Mouse (Mus musculus) left cerebral cortex, postnatal 10 days (tissue): ENCODE results near the gene Skap1. TPM values are rescaled to one million over a fixed set of nuclear protein-coding genes. Genes with fewer than 3 reads are reported as not detected.
"Not testable (repeated sequence)": the region's sequence is repeated elsewhere in the genome, so short reads cannot be mapped to it uniquely, and the experiment has no call there.

Experiments
- DNase-seq, 2 experiments: peaks; one replicate each; pipeline ENCODE4 v3.0.0; 2021 to 2022; ENCODE audit warnings: low spot score in 2 of 2, mixed read lengths in 1 of 2; ENCODE audit errors: extremely low spot score in 1 of 2
- intact Hi-C: fragments of 180-260 bp; cut with DNase I; formaldehyde crosslinking; loops from one replicate; pipeline ENCODE4 v1.15.1; 2025
- total RNA-seq, 2 experiments: library from RNA; stranded (reverse); gene quantifications; 2 replicates each; pipeline ENCODE4 v1.2.3; 2021

Gene Skap1
- total RNA-seq, 2 experiments from 2014 or later = 1.3 to 1.6 TPM

DNA sequence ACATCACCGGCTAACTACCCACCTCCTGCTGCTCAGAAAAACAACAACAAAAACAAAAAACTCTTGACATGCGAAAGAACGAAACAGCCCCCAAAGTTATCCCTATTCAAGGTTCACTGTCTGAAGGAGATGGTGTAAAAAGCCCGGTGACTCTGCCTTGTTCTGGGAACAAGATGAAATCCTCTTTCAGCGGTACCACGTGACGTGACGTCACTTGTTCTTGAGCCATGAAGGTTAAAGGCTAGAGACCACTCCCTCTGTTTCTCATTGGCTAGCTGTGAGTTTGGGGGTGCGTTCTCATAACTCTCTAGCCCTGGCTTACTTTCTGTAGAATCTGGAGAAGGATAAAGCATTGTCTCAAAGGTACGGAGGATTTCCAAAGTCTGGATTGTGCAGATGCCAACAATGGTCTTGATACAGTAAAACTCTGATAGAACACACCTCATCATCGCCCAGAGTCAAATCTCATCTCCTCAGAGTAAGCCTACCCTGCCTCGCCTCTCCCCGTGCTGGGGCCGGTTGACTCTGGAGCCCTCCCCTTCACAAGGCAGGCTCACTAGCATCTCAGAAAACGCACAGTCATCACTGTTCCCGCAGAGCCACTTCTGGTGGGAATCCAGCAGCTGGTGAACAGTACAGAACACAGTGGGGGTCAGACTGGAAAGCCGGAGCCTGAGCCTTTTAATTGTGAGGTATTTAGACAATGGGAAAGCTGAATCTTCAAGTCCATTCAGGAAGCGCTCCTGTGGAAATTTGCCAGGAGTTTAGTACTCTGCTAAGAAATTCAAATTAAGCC, 249.0 kb downstream of the Skap1 start:
- intact Hi-C loops = no loop called here
- peak in 1 of 2 experiments; percentile 64 for DNase-seq

DNA sequence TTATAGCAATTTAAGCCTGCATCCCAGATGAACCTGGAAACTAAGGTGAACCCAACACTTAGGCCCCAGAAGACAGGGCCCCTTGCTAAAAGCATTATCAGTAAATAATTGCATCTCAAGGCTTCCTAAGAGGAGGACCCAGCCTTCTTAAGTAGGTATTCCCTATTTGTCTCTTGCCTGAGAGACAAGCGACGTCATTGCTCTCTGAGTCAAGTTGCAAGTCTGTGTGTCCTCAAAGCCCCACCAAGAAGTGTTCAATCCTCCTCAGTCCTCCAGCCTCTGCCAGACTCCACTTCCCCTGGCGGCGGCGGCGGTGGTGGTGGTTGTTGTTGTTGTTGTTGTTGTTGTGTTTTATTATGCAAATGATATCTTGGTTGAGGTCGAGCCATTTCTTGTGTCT, 249.6 kb downstream of the Skap1 start:
- no peak for DNase-seq
- intact Hi-C loops = no loop called here

DNA sequence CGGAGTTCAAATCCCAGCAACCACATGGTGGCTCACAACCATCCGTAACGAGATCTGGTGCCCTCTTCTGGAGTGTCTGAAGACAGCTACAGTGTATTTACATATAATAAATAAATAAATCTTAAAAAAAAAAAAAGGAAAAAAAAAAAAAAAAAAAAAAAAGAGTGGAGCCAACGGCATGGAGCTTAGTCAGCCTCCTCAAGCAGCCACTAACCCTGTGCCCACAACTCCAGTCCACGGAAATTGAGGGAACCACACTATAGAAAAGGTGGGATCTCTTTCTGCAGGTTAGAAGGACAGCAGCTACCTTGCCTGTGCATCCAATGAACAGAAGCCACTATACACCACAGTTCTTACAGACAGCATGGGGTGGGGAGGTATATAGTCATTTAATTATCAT, 250.8 kb downstream of the Skap1 start:
- DNase-seq, intact Hi-C loops: not testable (repeated sequence)

DNA sequence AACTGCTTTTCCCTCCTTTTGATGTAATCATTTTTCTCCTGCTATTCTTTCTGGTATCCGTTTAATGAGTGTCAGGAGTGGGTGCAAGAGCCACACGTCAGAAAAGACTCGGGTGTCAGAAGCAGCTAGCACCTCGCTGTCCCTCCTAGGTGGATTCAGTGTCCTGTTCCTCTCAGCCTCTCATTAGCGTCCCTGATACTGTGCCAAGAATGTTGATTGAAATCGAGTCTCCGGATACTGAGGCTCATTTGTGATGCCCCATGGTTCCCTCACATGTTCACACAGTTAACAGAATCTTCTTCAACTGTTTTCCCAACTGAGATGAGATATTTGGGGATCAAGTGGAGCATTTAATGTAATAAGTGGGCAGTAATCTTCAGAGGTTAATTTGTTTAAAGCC, 254.2 kb downstream of the Skap1 start:
- intact Hi-C loops = no loop called here
- DNase-seq = no peak

DNA sequence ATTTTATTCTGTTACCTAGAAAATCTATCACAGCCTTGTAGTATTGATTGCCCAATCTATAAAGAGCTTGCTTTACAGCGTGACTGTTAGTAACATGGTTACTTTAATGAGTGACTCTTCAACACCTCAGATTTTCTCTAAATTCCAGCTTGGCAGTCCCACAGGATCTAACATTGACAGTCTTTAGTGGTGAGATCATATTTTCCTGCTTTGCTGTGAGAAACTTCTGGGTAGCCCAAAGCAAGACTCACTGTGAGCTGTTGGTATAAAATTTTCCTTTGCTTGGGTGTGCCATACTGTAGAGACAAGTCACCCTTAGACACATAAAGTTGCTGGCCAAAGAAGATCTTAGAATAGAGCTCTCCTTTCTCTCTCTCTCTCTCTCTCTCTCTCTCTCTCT, 261.4 kb downstream of the Skap1 start:
- intact Hi-C loops = no loop called here
- DNase-seq = no peak

DNA sequence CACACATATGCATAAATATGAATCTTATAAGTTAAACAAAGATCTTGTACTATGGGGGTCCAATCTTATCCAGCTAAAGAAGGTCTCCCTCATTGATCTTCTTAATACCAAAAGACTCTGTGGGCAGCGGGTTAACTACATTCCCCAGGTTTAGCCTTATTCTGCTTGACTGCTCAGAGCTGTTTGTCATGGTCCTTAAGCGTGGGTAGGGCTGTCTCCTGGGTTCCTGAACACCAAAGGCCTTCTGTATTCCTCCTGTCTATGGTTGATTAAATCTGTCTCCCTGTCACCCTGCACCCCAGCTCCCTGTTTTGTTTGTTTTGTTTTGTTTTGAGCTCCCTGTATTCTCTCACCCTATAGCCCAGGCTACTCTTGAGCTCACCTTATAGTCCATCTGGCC, 264.2 kb downstream of the Skap1 start:
- intact Hi-C loops = no loop called here

DNA sequence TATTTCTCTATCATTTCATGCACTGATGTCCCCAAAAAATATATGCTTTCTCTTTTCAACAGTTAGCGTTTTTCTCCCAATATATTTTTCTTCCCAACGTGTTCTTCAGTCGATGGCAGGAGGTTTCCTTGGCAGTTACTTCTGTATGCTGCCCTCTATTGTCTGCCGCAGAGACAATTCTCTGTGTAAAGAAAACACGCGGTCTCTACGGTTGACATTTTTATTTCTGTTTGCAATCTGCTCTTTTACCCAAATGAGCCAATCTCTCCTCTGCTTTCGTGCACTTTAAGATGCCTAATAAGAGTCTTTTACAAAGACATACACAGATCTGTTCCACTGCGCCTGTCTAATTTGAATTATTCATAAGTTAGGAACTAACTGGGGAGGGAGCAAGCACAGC, 265.1 kb downstream of the Skap1 start:
- no peak for DNase-seq
- intact Hi-C loops = no loop called here

More for the DNA sequence above, 264.2 kb downstream of the Skap1 start:
- DNase-seq = no peak

DNA sequence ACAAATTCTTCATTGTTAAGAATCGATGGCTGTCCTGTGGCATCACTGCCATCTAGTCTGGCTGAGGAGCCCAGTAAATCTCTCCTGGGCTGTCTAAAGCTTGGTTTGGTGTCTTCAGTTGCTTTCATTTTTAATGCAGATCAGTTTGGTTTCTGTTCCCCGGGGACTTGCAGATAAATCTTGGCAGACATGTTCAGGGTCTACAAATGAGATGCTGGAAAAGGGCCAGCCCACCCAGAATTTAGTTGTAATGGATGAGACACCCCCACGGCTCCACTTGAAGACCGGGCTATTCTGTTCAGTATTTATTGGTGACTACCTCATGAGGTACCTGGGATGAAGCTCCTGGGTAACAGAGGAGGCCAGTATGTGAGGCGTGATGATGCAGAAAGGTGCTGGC, 265.9 kb downstream of the Skap1 start:
- intact Hi-C loops = no loop called here
- DNase-seq = no peak

DNA sequence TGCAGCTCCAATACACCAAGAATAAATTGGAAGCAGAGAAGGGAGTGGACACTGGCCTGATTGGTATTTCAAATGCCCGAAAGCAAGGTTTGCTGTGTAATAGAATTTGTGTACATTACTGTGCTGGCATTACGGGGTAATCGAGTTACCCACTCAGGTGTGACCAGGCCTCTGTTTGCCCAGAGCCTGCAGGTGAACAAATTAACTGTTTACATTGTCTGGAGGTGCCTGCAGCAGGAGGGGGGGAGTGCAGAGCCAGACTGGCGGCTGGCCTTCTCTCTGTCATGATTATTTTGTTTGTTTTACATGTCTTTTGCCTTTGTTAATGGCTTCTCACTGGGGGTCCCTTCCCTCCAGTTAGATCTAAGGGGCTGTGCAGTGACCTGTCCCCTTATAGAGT, 268.3 kb downstream of the Skap1 start:
- intact Hi-C loops = no loop called here
- no peak for DNase-seq

DNA sequence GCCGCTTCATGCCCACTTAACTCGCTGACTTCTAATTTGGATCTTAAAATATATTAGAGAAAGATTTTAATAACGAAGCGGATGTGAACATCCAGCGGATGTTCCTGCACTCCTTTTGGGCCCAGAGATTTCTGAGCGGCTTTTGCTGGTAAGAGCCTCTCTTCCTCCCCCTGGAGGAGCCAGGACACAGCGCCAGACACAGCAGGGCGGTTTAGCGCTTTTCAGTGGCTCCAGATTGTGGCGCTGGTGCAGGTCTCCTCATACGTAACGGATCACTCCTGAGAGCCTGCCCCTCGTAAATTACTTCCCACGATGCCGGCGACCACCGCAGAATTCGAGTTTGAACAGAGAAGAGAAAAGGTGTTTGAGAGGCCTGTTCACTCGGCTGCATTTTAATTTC, 271.5 kb downstream of the Skap1 start:
- peak; percentile 41 to 72 for DNase-seq
- intact Hi-C loops = loop anchor here (5.0 kb wide), 1 partner anchor 184 kb away; no protein-coding TSS in a partner anchor

DNA sequence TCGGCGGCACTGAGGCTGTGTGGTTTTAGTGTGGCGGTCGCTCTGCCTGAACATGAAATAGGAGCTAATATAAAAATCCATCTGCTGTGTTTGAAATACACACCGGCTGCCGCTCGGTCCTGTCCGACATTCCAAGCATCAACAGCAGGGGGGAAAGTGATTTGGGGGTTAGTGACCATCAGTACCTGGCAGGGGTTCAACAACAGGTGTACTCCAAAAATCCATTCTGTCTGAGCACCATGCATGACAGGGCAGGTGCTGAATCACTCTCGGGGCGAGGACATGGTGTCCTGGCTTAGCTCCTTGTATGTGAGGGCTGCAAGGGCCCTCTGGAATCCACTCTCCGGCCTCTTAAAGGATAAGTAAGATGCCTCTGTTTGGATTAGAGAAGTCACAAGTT, 272.0 kb downstream of the Skap1 start:
- no peak for DNase-seq
- intact Hi-C loops = loop anchor here (5.0 kb wide), 1 partner anchor 184 kb away; no protein-coding TSS in a partner anchor

DNA sequence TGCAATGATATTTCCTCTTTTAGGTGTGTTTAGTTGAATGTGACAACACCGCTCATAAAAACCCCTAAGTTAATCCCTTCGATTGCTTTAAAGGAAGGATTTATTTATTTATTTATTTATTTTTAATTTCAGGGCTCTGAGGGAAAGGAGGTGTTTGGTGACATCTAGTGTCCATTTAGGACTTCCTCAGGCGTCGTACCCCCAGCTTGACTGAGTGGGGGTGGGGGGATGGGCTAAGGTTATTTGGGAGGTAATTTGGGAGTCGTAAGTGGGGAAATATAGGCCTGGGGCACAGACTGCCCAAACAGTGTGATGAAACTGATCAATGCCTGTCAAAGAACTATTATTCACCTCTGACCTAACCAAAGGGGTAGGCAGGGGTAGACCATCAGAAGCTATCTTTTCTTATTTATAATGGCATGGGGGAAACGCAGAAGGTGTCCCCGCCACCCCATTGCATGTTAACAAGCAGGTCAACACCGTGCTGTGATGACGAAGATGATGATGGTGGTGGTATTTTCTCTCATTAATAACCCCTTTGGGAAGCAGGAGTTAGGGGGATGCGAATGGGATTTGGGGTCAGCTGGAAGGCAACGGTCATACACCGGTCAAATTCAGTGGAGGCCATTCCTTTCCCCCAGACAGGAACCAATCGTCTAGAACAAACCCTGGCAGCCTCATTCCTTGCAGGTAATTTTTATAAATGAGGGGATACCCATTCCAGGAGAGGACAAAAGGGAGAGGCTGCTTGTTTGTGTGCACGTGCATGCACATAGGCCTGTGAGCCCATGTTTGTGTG, 273.5 kb downstream of the Skap1 start:
- intact Hi-C loops = loop anchor here (5.0 kb wide), 1 partner anchor 186 kb away; no protein-coding TSS in a partner anchor
- no peak for DNase-seq

DNA sequence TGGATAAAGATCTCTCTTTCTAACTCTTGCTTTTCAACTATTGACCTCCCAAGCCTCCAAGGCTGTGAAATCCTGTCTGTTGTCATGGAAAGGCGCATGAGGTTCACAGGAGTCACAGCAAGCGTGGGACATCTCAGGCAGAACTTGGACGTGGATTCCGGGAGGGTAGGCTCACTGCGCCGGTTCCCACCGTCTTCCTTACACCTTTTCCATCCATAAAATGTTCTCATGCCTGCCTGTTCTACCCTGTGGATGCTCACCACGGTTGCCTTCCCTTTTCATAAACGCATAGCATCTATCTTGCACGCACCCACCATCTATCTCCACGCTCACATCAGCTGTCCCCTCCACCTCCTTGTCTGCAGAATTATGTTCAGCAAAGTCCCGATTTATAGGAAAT, 276.4 kb downstream of the Skap1 start:
- no peak for DNase-seq
- intact Hi-C loops = loop anchor here (10.0 kb wide), 1 partner anchor 456 kb away; the partner anchor contains the start of genes Hoxb7 and Hoxb8

DNA sequence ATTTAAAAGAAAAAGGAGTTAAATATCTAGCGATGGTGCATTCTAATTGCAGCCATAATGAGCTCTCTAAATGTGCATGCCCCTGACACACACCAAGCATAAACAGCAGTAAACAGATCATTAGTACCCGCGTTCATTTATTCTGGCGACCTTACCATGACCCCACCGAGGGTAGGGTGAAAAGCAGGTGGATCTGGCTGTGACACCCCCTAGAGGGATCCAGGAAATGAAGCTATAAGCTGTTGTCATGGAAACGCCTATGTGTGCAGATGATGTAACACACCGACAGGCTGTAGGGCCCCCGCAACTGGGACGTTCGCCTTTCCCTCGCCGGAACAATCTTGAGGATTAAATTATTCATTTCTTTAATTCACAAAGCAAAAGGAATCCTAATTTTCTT, 277.6 kb downstream of the Skap1 start:
- intact Hi-C loops = loop anchor here (10.0 kb wide), 1 partner anchor 457 kb away; the partner anchor contains the start of genes Hoxb7 and Hoxb8
- DNase-seq = no peak

DNA sequence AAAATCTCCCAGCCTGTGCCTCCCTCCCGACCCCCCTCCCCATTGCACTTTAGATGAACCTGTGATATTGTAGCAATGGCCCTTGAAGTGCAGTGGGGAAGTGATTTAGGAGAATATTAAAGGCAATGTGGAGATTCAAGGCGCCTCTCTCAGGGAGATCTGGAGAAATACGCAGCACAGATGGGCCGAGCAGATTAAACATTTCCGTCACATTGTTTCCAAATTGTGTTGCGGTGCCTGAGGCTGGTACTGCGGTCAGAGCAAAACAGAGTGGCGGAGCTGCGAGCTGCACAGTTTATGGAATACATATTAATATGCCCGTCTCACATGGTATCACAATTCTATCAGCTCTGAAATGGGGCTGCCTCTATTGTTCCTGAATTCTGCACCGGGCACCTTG, 278.6 kb downstream of the Skap1 start:
- no peak for DNase-seq
- intact Hi-C loops = loop anchor here (10.0 kb wide), 1 partner anchor 458 kb away; the partner anchor contains the start of genes Hoxb7 and Hoxb8

DNA sequence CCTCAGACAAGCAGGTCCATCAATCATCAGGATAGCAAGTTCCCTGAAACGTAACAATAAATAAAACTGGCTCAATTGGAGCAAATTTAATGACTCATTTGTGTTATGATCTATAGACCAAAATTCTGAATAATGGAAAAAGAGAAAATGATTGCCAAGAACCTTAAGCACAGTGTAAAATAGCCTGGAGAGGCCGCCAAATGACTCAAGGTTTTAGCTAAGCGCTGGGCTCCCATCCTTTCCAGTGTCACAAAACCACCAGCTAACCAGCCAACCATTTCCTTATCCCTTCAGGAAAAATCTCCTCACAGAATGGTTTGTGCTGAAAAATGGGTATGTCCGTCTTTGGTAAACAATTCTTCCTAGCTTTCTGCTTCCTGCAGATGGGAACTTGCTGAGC, 279.5 kb downstream of the Skap1 start:
- DNase-seq = no peak
- intact Hi-C loops = loop anchor here (10.0 kb wide), 1 partner anchor 459 kb away; the partner anchor contains the start of genes Hoxb7 and Hoxb8

DNA sequence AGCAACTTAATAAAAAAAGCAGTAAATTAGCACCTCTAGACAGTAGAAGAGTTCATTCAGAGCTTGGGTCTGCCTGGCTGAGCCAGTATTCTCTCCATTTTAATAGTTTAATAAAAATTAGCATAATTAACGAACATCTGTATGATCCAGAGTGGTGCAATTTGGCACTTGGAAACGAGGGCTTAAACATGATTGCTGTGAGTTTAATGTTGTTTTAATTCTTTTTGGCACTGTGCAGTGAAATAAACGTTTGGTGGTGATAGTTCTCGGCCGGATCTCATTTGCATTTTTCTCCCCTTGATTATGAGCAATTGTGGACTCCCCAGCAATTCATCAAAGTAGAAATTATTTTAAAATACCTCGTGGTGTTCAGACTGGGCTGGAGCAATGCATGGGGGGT, 282.3 kb downstream of the Skap1 start:
- DNase-seq = no peak
- intact Hi-C loops = loop anchor here (10.0 kb wide), 1 partner anchor 462 kb away; the partner anchor contains the start of genes Hoxb7 and Hoxb8

DNA sequence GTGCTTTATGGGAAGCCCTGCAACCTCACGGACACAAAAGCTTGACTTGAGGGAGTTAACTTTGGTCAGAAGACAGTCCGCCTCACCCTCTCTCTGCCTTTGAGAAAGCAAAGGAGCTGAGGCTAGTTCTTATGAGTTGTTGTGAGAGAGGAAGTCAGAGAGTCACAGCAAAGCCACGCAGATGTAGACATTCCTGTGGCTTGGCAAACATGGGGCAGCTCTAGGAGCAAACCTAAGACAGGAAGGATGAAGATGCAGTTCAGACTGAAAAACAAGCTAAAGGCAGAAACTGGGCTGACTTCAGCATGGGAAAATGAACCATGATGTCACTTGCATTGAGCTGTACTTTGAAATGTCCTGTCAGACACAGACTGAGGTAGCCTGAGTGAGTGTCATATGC, 283.2 kb downstream of the Skap1 start:
- no peak for DNase-seq
- intact Hi-C loops = loop anchor here (10.0 kb wide), 1 partner anchor 463 kb away; the partner anchor contains the start of genes Hoxb7 and Hoxb8

DNA sequence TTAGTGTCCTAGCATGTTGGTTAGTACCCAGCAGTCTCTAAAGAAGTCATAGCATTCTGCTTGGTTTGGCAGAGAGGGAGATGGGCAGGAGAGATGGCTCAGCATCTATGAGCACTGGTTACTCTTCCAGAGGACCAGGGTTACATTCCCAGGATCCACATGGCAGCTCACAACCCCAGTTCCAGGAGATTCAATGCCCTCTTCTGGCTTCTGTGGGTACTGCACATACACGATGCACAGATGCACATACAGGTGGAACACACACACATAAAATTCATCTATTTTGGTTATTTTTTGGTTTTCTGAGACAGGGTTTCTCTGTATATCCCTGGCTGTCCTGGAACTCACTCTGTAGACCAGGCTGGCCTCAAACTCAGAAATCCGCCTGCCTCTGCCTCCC, 290.9 kb downstream of the Skap1 start:
- no peak for DNase-seq
- intact Hi-C loops = no loop called here

DNA sequence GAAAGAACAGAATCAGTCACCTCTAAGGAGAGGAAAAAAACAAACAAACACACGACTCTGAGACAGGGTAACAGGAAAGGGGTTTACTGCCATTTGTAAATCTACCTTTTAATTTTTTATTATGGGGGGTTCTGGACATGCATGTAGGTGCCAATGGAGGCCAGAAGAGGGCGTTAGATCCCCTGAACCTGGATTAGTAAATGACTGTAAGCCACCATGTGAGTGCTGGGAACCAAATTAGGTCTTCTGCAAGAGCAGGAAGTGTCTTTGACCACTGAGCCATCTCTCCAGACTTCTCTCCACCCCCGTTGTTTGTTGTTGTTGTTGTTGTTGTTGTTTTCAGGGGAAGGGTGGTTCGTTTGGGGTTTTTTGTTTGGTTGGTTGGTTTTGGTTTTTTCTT, 293.0 kb downstream of the Skap1 start:
- intact Hi-C loops = no loop called here
- no peak for DNase-seq
